30 mouse cellular contexts compared by ENCODE assay signal in the genomic region with DNA sequence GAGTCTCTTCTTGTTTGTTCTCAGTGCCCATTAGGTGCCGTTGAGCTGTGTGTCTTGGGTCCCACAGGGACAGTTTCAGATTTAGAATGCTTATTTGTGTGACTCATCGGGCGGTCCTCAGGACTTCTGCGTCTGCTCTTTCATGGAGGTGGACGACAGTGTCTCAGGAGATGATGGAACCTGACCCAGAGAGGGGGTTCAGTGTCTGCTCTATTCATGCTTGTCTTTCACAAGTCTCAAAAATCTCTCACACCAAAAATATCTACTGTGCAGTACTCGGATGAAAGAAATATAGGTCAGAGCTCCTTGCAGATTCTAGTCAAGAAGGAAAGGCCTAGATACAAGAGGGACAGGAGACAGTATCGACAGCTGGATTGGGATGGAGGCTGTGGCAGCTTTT. TPM values are rescaled to one million over a fixed set of nuclear protein-coding genes. Genes with fewer than 3 reads are reported as not detected.
"Had no signal": no experiment of that assay in that cellular context is flagged by ENCODE, and none has a peak within 500 bp of the region (broad histone marks: within the 10 kb centered on the region; RNA-seq: fewer than 3 reads in every experiment).

No protein-coding gene starts in this region.

- ATAC-seq: hindbrain, postnatal 0 days; intestine, embryonic 16.5 days had no signal

- H3K4me3 ChIP-seq: heart, embryonic 10.5 days; heart, embryonic 13.5 days; heart, embryonic 15.5 days; hindbrain, embryonic 13.5 days; hindbrain, embryonic 15.5 days; layer of hippocampus, adult 2 months; limb, embryonic 10.5 days; limb, embryonic 12.5 days; liver, embryonic 13.5 days; liver, embryonic 15.5 days had no signal

- DNase-seq: gastrocnemius, postnatal 14 days; gastrocnemius, postnatal 36 days; heart, adult 18-20 months; heart, postnatal 14 days; heart, postnatal 36 days; kidney, adult 11 months; kidney, adult 2 months; kidney, postnatal 10 days; kidney, postnatal 25 days; kidney, postnatal 4 days; liver; liver, embryonic 13.5 days had no signal

- H3K27ac ChIP-seq: heart, embryonic 10.5 days; heart, embryonic 13.5 days; heart, embryonic 15.5 days; hindbrain, embryonic 13.5 days; hindbrain, embryonic 15.5 days; hindbrain, postnatal 0 days; limb, embryonic 10.5 days; limb, embryonic 12.5 days; liver, embryonic 13.5 days; liver, embryonic 15.5 days had no signal

RNA-seq across cellular contexts. Expression of gene T, which starts 48.7 kb away (rescaled TPM):
- total RNA-seq: gastrocnemius, adult 18-20 months; gastrocnemius, adult 8-10 months; gastrocnemius, postnatal 14 days; gastrocnemius, postnatal 36 days; heart, adult 18-20 months; heart, adult 8-10 months; heart, postnatal 14 days; heart, postnatal 36 days; hematopoietic stem cell, adult 5-6 weeks; layer of hippocampus, adult 2 months; layer of hippocampus, postnatal 25 days; left cerebral cortex, postnatal 14 days; left cerebral cortex, postnatal 36 days had no signal
